11 mouse cellular contexts compared by ENCODE assay signal in the genomic region with DNA sequence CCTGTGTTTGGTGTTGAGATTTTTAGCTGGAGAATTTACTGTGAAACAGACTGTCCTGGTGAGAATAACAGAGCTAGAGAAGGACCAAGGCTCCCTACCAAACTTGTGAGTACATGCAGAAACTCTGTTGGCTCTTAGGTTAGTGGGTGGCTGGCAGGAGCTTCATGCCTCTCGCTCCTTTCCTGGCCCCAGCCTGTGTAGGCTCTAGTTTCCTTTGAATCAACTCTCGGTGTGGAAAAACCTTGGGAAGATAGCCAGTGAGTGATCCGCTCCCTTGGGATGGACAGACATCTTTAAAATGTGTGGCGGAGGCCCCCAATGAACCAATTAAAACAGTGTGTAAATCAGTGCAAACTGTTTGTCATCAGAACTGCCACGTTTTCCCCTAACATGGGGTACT. TPM values are rescaled to one million over a fixed set of nuclear protein-coding genes. Genes with fewer than 3 reads are reported as not detected.
A peak's percentile ranks its signal among the peaks of the same experiment; 100 is the strongest.
DNase-seq lines count a peak whose midpoint lies in the region; TF ChIP-seq lines count a peak whose summit lies in the region.
"Had no signal": no experiment of that assay in that cellular context is flagged by ENCODE, and none has a peak within 500 bp of the region (broad histone marks: within the 10 kb centered on the region; RNA-seq: fewer than 3 reads in every experiment).

No protein-coding gene starts in this region.

- DNase-seq in gastrocnemius, adult 18-20 months (ENCODE audit: low spot score), result peak; percentile 38
- DNase-seq in gastrocnemius, adult 8-10 months (ENCODE audit: low spot score in 2 of 2), result no peak
- DNase-seq in layer of hippocampus, adult 2 months (ENCODE audit: low spot score in 2 of 2), result no peak
- DNase-seq in layer of hippocampus, adult 18-20 months (ENCODE audit: low spot score in 2 of 2), result no peak
- peak; percentile 40 for DNase-seq in skeletal muscle tissue, adult 2 months (ENCODE audit: low read depth, low spot score)
- no peak for DNase-seq in forebrain, embryonic 10.5 days (ENCODE audit: extremely low spot score, low spot score)
- DNase-seq in cerebellum, postnatal 25 days, result no peak
- DNase-seq: cerebellum, adult 11 months; kidney, adult 18-20 months; thymus, adult 18-20 months had no signal

- WGBS in forebrain, embryonic 10.5 days, result 86% methylated on average over 5 of the region's 5 CpGs

- no peak for TF ChIP-seq CTCF in layer of hippocampus, adult 2 months (conservative IDR thresholded peaks at IDR 0.05)
- no peak for TF ChIP-seq CTCF in embryonic fibroblast, embryonic 13.5 days (IDR thresholded peaks at IDR 0.05; ENCODE audit: borderline replicate concordance, insufficient read depth, low read length)

- H3K4me3 ChIP-seq in layer of hippocampus, adult 2 months, result no peak overlapping the region
- no peak overlapping the region for H3K4me3 ChIP-seq in embryonic fibroblast, embryonic 13.5 days (ENCODE audit: insufficient read depth, low read length)
- no peak overlapping the region for H3K4me3 ChIP-seq in forebrain, embryonic 10.5 days

- no peaks in the 10 kb centered on the region for H3K9me3 ChIP-seq in forebrain, embryonic 10.5 days

- peak overlapping the region; percentile 46; the same call in 1 of the 2 replicates for H3K27ac ChIP-seq in layer of hippocampus, adult 2 months
- H3K27ac ChIP-seq in embryonic fibroblast, embryonic 13.5 days (ENCODE audit: insufficient read depth, low read length), result peak overlapping the region; percentile 88
- H3K27ac ChIP-seq in forebrain, embryonic 10.5 days, result no peak overlapping the region

- no peak for TF ChIP-seq POLR2A in embryonic fibroblast, embryonic 13.5 days (IDR thresholded peaks at IDR 0.05; ENCODE audit: low read depth, low read length)

- H3K27me3 ChIP-seq in forebrain, embryonic 10.5 days (ENCODE audit: poor library complexity, severe bottlenecking), result no peaks in the 10 kb centered on the region

- H3K4me1 ChIP-seq in embryonic fibroblast, embryonic 13.5 days (ENCODE audit: control insufficient read depth, insufficient read depth, low read length), result peaks cover 41% of the 10 kb centered on the region
- peaks cover 27% of the 10 kb centered on the region for H3K4me1 ChIP-seq in forebrain, embryonic 10.5 days

- H3K36me3 ChIP-seq in forebrain, embryonic 10.5 days (replicated peaks), result no peaks in the 10 kb centered on the region

RNA-seq across cellular contexts. Expression of a gene that starts 55.5 kb away (rescaled TPM):
- total RNA-seq in gastrocnemius, adult 18-20 months (2021), result 10 to 100 TPM in 1 of 2 experiments, 1 to 10 TPM in 1; 9.5 to 11.7 TPM
- 10 to 100 TPM in 1 of 4 experiments, 1 to 10 TPM in 3; 7.7 to 10.4 (median 8.8) TPM for total RNA-seq in gastrocnemius, adult 8-10 months (2022)
- 10 to 100 TPM; 64.9 to 69.3 TPM for total RNA-seq in layer of hippocampus, adult 2 months (2021)
- total RNA-seq in layer of hippocampus, adult 18-20 months (2021), result 10 to 100 TPM; 58.1 to 63.0 TPM
- 23.8 and 25.1 TPM in 2 replicates for polyA plus RNA-seq in embryonic fibroblast, embryonic 13.5 days (2011; ENCODE audit: insufficient read length, low read depth, missing spikeins)
- polyA plus RNA-seq in forebrain, embryonic 10.5 days (2016; fragmentation: Nextera tagmentation; extraction: Ambion mirVana), result 7.7 and 7.9 TPM in 2 replicates

Comparison
In these comparisons a context has a peak if more than half of its experiments do, and no peak if none do; other contexts are left out.
1. DNase-seq: peak in gastrocnemius, adult 18-20 months (single experiment) and skeletal muscle tissue, adult 2 months (single experiment); none in gastrocnemius, adult 8-10 months (0 of 2), layer of hippocampus, adult 2 months (0 of 2), layer of hippocampus, adult 18-20 months (0 of 2), forebrain, embryonic 10.5 days (single experiment) and cerebellum, postnatal 25 days (0 of 2).
2. RNA of a gene that starts 55.5 kb away (total RNA-seq): 64.9 to 69.3 TPM in layer of hippocampus, adult 2 months and 58.1 to 63.0 TPM in layer of hippocampus, adult 18-20 months; 9.5 to 11.7 TPM in gastrocnemius, adult 18-20 months and 7.7 to 10.4 TPM in gastrocnemius, adult 8-10 months; every median in the first group is over 4 times any median in the second.